Mouse (Mus musculus): ENCODE measurements around the gene Isoc2a.

GRCm38 (mm10) chr7:4920976-4921823 lies 44.2 kb downstream of the Isoc2a start:
- no peak for TF ChIP-seq ZC3H11A (IDR thresholded peaks at IDR 0.05; ENCODE audit: borderline replicate concordance, low read depth, low read length)
- no peak for TF ChIP-seq HCFC1 (IDR thresholded peaks at IDR 0.05; ENCODE audit: borderline replicate concordance, insufficient read depth, low read length)
- TF ChIP-seq ZNF384 (IDR thresholded peaks at IDR 0.05; ENCODE audit: low read depth, low read length): no peak
- no peak for TF ChIP-seq MAFK (IDR thresholded peaks at IDR 0.05; ENCODE audit: insufficient read depth, low read depth, low read length)
- TF ChIP-seq CHD2 (IDR thresholded peaks at IDR 0.05; ENCODE audit: low read depth, low read length): no peak

All from ES-E14 (cell line).